In the genomic region with DNA sequence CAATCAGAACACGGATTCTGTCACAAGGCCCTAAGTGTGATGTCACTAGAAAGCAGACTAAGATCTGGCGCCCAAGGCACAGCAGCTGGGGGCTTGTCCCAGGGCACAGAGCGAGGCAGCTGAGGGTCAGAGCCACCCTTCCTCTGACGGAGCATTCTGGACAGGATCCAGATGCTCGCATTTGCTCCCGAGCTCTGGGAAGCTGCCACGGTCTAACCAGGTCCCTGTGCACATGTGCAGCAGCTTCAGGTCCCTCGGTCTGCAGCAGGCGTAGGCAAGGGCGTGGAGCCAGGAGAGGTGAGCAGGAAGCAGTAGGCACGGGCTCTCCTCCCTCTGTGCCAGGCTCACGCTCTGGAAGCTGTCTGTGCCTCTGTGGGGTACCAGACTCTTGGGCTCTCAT, we compare ENCODE assay signal across 11 mouse cellular contexts.
DNase-seq lines count a peak whose midpoint lies in the region; ATAC-seq and TF ChIP-seq lines count a peak whose summit lies in the region.
"Had no signal": no experiment of that assay in that cellular context is flagged by ENCODE, and none has a peak within 500 bp of the region (broad histone marks: within the 10 kb centered on the region; RNA-seq: fewer than 3 reads in every experiment).

No protein-coding gene starts in this region.

- no peak overlapping the region for H3K4me3 ChIP-seq in layer of hippocampus, adult 2 months
- no peak overlapping the region for H3K4me3 ChIP-seq in limb, embryonic 10.5 days
- H3K4me3 ChIP-seq in intestine, embryonic 15.5 days (replicated peaks), result no peak overlapping the region

- no peak overlapping the region for H3K4me2 ChIP-seq in intestine, embryonic 15.5 days (replicated peaks)
- H3K4me2 ChIP-seq: liver, embryonic 11.5 days had no signal

- H3K4me1 ChIP-seq in limb, embryonic 10.5 days, result peaks cover 23% of the 10 kb centered on the region
- peaks cover 3% of the 10 kb centered on the region; the same call in 1 of the 2 replicates for H3K4me1 ChIP-seq in intestine, embryonic 15.5 days (replicated peaks)

- peak; percentile 60 for DNase-seq in gastrocnemius, postnatal 10 days
- DNase-seq in gastrocnemius, postnatal 36 days, result no peak
- no peak for DNase-seq in layer of hippocampus, adult 2 months (ENCODE audit: low spot score in 2 of 2)
- no peak for DNase-seq in layer of hippocampus, postnatal 14 days (ENCODE audit: low spot score in 2 of 2)
- peak; percentile 77 to 79 for DNase-seq in cerebellum, postnatal 10 days
- DNase-seq in limb, embryonic 10.5 days (ENCODE audit: low spot score), result no peak
- DNase-seq in urinary bladder, postnatal 25 days (ENCODE audit: low spot score), result no peak
- DNase-seq: right cerebral cortex, postnatal 4 days had no signal

- H3K36me3 ChIP-seq in limb, embryonic 10.5 days, result no peaks in the 10 kb centered on the region
- H3K36me3 ChIP-seq in intestine, embryonic 15.5 days, result no peaks in the 10 kb centered on the region

- intact Hi-C loops in gastrocnemius, postnatal 36 days (cut with DNase I), result loop anchor here (5.0 kb wide), 1 partner anchor 168 kb away; no protein-coding TSS in a partner anchor

- no peak for ATAC-seq in intestine, embryonic 15.5 days

- H3K9me3 ChIP-seq in limb, embryonic 10.5 days (replicated peaks), result no peaks in the 10 kb centered on the region
- H3K9me3 ChIP-seq in intestine, embryonic 15.5 days, result no peaks in the 10 kb centered on the region

- H3K27ac ChIP-seq in layer of hippocampus, adult 2 months, result peak overlapping the region; percentile 25; the same call in 1 of the 2 replicates
- peak overlapping the region; percentile 17 for H3K27ac ChIP-seq in limb, embryonic 10.5 days
- no peak overlapping the region for H3K27ac ChIP-seq in intestine, embryonic 15.5 days

- no peak overlapping the region for H3K9ac ChIP-seq in intestine, embryonic 15.5 days

- H3K27me3 ChIP-seq in limb, embryonic 10.5 days (ENCODE audit: low read depth, poor library complexity, severe bottlenecking), result no peaks in the 10 kb centered on the region
- H3K27me3 ChIP-seq in intestine, embryonic 15.5 days (replicated peaks), result no peaks in the 10 kb centered on the region
- H3K27me3 ChIP-seq: CH12.LX had no signal

- 74% methylated on average over 12 of the region's 12 CpGs for WGBS in limb, embryonic 10.5 days
- WGBS in intestine, embryonic 15.5 days, result 48% methylated on average over 12 of the region's 12 CpGs

- no peak for TF ChIP-seq CTCF in layer of hippocampus, adult 2 months (conservative IDR thresholded peaks at IDR 0.05)

Comparison
In these comparisons a context has a peak if more than half of its experiments do, and no peak if none do; other contexts are left out.
1. DNase-seq: peak in gastrocnemius, postnatal 10 days (single experiment) and cerebellum, postnatal 10 days (2 of 2); none in gastrocnemius, postnatal 36 days (0 of 2), layer of hippocampus, adult 2 months (0 of 2), layer of hippocampus, postnatal 14 days (0 of 2), limb, embryonic 10.5 days (single experiment) and urinary bladder, postnatal 25 days (single experiment).